Mouse (Mus musculus) adrenal gland, postnatal 14 days (tissue): ENCODE results near the gene Cpsf3. TPM values are rescaled to one million over a fixed set of nuclear protein-coding genes. Genes with fewer than 3 reads are reported as not detected.

Experiments
- DNase-seq: peaks from one replicate; pipeline ENCODE4 v3.0.0; 2021; ENCODE audit warnings: mixed read lengths
- total RNA-seq: library from RNA; stranded (reverse); gene quantifications from 2 replicates; pipeline ENCODE4 v1.2.3, GENCODE M21; 2021

Cpsf3 gene
- total RNA-seq, 1 experiment from 2014 or later, result 63.3 TPM

GRCm38 (mm10) chr12:21331711-21332110 lies 46.5 kb downstream of the Cpsf3 start:
- no peak for DNase-seq

DNA sequence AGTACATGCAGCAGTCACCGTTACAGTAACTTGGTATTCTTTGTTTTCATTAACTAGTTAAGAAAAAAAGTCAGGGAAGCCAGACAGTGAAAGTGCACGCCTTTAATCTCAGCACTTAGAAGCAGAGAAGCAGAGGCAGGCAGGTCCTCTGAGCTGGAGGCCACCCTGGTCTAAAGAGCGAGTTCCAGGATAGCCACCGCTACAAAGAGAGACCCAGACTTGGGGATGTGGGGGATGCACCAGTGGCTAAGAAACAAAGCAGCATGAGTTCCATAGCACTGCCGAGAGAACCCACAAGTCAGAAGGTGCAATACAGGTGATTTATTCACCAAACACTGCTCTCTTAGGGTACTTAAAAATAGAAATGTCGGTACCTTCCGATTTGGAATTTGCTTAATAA lies 47.8 kb downstream of the Cpsf3 start:
- no peak for DNase-seq

DNA sequence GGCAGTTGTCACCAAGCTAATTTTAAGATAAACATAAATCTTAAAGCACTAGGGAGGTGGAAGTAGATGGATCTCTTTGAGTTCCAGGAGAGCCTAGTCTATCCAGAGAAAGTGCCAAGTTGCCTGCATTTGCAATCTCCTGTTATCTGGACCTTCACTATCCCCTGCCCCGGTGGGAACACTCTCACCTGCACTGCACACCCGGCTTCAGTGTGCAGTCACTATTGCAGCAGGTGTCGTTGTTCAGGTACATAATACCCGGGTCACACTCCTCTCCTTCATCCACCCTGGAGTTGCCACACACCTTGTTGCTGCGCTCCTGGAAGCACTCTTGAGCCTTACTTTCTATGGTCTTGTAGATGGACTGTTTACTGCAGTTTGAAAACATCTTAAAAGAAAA lies 48.6 kb downstream of the Cpsf3 start:
- no peak for DNase-seq

DNA sequence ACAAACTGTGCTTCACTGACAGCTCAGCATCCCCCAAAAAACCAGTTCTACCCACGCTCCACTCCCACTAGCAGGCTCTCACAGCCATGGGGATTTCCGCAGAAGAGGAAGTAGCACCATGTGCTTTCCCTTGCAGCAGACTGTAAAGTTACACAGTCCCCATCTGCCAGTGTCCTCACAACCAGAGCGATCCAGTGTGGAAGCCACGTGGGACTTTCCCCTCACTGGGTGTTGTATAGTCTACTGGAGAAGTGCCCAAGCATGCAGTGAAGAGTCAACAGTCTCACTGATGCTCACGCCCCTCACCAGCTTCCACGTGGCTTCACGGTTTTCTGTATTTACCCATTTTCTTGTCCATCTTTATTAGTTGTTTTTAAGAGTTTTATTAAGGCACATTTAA lies 50.7 kb downstream of the Cpsf3 start:
- DNase-seq, result no peak

- no peak for DNase-seq
Observed at GRCm38 (mm10) chr12:21337171-21337570, 52.0 kb downstream of the Cpsf3 start.

GRCm38 (mm10) chr12:21340674-21341073 lies 55.5 kb downstream of the Cpsf3 start:
- DNase-seq, result no peak

- DNase-seq, result no peak
Observed at GRCm38 (mm10) chr12:21346972-21347371, 61.8 kb downstream of the Cpsf3 start.

DNA sequence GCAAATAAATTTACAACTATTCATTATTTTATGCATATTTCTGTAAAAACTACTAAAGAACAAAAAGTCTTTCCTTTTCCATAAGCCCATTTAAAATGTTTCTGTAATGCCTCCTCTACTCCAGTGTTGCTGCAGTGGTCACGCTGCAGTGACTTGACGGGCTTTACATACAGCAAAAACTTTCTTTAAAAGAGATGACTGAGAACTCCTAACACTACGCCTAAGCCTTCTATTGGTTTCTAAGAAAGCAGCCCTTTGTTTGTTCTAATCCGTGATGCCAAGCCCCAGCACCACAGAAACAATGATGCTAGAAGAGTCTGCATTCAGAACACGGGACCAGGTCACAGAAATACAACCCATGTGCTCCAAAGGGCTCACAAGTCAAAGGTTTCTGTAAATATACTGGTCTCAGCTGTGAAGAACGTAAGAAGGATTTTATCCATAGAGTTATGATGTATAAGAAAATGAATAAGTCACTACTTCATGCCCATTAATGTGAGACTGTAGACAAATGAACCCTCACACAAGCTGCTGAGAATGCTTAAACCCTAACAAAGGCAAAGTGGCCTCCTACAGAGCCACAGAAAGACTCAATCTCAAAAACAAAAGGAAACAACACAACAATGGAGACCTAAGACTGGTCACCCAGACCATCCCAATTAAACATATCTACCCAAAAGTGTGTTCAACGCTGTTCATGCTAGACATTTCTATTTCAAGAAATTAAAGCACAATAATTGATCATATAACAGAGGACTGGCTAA lies 65.1 kb downstream of the Cpsf3 start:
- no peak for DNase-seq

DNA sequence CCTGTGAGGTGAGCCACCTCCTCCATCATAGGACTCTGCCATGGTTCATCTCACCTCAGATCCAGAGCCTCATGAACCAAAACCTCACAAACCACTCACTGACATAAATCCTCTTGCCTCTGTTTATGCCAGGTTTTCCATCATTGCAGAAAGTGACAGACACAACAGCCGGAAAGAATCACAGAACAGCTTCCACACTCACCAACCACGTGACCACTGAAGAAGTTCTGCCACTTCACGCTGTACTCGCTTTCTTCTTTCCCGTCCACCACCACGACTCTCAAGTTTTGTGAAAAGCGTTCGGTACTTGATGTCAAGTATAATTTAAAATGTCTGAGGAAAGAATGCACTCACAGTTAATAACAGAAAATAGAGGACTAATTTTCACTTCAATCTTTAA lies 68.5 kb downstream of the Cpsf3 start:
- DNase-seq, result no peak

DNA sequence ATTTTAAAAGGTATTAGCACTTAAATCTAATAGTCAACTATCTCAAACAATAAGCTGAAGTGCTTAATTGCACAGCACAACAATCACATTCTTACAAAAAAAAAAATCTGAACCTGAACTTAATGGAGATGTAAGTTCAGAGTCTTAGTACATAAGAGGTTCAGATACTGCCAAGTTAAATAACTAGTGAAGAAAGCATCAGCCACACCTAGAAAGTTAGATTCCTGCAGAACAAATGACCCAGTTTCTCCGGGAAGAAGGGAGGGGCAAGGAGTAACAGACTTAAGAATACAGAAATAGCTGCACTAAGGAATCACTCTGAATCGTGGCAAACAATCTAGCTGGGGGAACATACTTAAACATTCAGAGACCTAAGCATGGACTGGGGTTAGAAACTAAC lies 77.5 kb downstream of the Cpsf3 start:
- DNase-seq, result no peak

GRCm38 (mm10) chr12:21363195-21363594 lies 78.0 kb downstream of the Cpsf3 start:
- no peak for DNase-seq

Other genes starting within 250 kb of the Cpsf3 start
- gene Itgb1bp1, start 893 bp downstream of the Cpsf3 start, total RNA-seq, result 70.1 and 70.4 TPM in 2 replicates
- gene Iah1, start 31.0 kb downstream of the Cpsf3 start, total RNA-seq, result 73.4 and 79.7 TPM in 2 replicates
- gene Adam17, start 88.2 kb downstream of the Cpsf3 start, total RNA-seq, result 42.2 and 53.2 TPM in 2 replicates
- gene Ywhaq, start 132.2 kb downstream of the Cpsf3 start, total RNA-seq, result 257 and 263 TPM in 2 replicates